14 mouse cellular contexts compared by ENCODE assay signal in genomic region chr14:48907403-48907973, GRCm38 (mm10).
DNase-seq lines count a peak whose midpoint lies in the region; ATAC-seq and TF ChIP-seq lines count a peak whose summit lies in the region.
"Had no signal": no experiment of that assay in that cellular context is flagged by ENCODE, and none has a peak within 500 bp of the region (broad histone marks: within the 10 kb centered on the region; RNA-seq: fewer than 3 reads in every experiment).

No protein-coding gene starts in this region.

- H3K27me3 ChIP-seq in midbrain, embryonic 13.5 days = 0 out of 2 replicates have a peak, but pooled peaks cover 4% of the 10 kb centered on the region
- H3K27me3 ChIP-seq in midbrain, embryonic 11.5 days (ENCODE audit: control insufficient read depth, insufficient read depth, low read length) = no peaks in the 10 kb centered on the region
- no peaks in the 10 kb centered on the region for H3K27me3 ChIP-seq in forebrain, embryonic 14.5 days (replicated peaks; ENCODE audit: control insufficient read depth, insufficient read depth, low read length)
- H3K27me3 ChIP-seq in midbrain, postnatal 0 days (ENCODE audit: insufficient read depth, low read length) = no peaks in the 10 kb centered on the region
- H3K27me3 ChIP-seq: liver, embryonic 15.5 days had no signal

- TF ChIP-seq CTCF in midbrain, postnatal 0 days (IDR thresholded peaks at IDR 0.05) = no peak

- H3K4me2 ChIP-seq in midbrain, embryonic 13.5 days (replicated peaks) = no peak overlapping the region
- H3K4me2 ChIP-seq in midbrain, embryonic 11.5 days = no peak overlapping the region
- H3K4me2 ChIP-seq in forebrain, embryonic 14.5 days (ENCODE audit: low read length) = no peak overlapping the region
- H3K4me2 ChIP-seq in midbrain, postnatal 0 days (ENCODE audit: low read depth, low read length, poor library complexity, severe bottlenecking) = no peak overlapping the region
- H3K4me2 ChIP-seq: embryonic facial prominence, embryonic 13.5 days; liver, embryonic 15.5 days had no signal

- 59% methylated on average over 6 of the region's 6 CpGs for WGBS in midbrain, embryonic 13.5 days
- 79% methylated on average over 6 of the region's 6 CpGs for WGBS in midbrain, embryonic 11.5 days
- WGBS in forebrain, embryonic 14.5 days = 49% methylated on average over 6 of the region's 6 CpGs
- WGBS in midbrain, postnatal 0 days = 56% methylated on average over 6 of the region's 6 CpGs

- no peak overlapping the region for H3K27ac ChIP-seq in midbrain, embryonic 13.5 days
- no peak overlapping the region for H3K27ac ChIP-seq in midbrain, embryonic 11.5 days (ENCODE audit: low read depth, low read length)
- H3K27ac ChIP-seq in forebrain, embryonic 14.5 days (ENCODE audit: low read depth, low read length) = no peak overlapping the region
- H3K27ac ChIP-seq in midbrain, postnatal 0 days (ENCODE audit: low read depth, low read length) = no peak overlapping the region
- H3K27ac ChIP-seq: embryonic facial prominence, embryonic 13.5 days; limb, embryonic 10.5 days; liver, embryonic 15.5 days; stomach, postnatal 0 days had no signal

- peak; percentile 60 for ATAC-seq in midbrain, embryonic 13.5 days
- ATAC-seq in midbrain, embryonic 11.5 days (ENCODE audit: low FRiP score) = no peak; the same call in 1 of the 2 replicates
- ATAC-seq in forebrain, embryonic 14.5 days = peak; percentile 75
- ATAC-seq in midbrain, postnatal 0 days (ENCODE audit: low FRiP score) = peak; percentile 20; the same call in 1 of the 2 replicates

- no peak overlapping the region for H3K4me3 ChIP-seq in midbrain, embryonic 13.5 days (replicated peaks)
- H3K4me3 ChIP-seq in midbrain, embryonic 11.5 days (ENCODE audit: low read depth, low read length) = no peak overlapping the region
- H3K4me3 ChIP-seq in forebrain, embryonic 14.5 days (ENCODE audit: low read depth, low read length) = no peak overlapping the region
- H3K4me3 ChIP-seq in midbrain, postnatal 0 days (ENCODE audit: low read depth, low read length) = no peak overlapping the region
- H3K4me3 ChIP-seq: embryonic facial prominence, embryonic 13.5 days; limb, embryonic 10.5 days; liver, embryonic 15.5 days had no signal

- no peak overlapping the region for H3K9ac ChIP-seq in midbrain, embryonic 13.5 days (replicated peaks)
- H3K9ac ChIP-seq in midbrain, embryonic 11.5 days (ENCODE audit: low read length) = no peak overlapping the region
- H3K9ac ChIP-seq in forebrain, embryonic 14.5 days (ENCODE audit: low read length) = no peak overlapping the region
- no peak overlapping the region for H3K9ac ChIP-seq in midbrain, postnatal 0 days (replicated peaks; ENCODE audit: low read length, poor library complexity, severe bottlenecking)
- H3K9ac ChIP-seq: embryonic facial prominence, embryonic 13.5 days; liver, embryonic 15.5 days had no signal

- DNase-seq in midbrain, embryonic 11.5 days (ENCODE audit: low spot score, missing footprints) = no peak
- DNase-seq in cerebellum, adult 8-10 months = peak; percentile 92
- DNase-seq in forebrain, embryonic 14.5 days (ENCODE audit: low spot score) = peak; percentile 72
- DNase-seq in midbrain, postnatal 0 days (ENCODE audit: low spot score) = peak; percentile 86
- DNase-seq in ovary, postnatal 14 days (ENCODE audit: low spot score) = no peak
- no peak for DNase-seq in kidney, postnatal 25 days
- DNase-seq: adrenal gland, postnatal 10 days; kidney, adult 9 months; lung, postnatal 36 days had no signal

- no peaks in the 10 kb centered on the region for H3K9me3 ChIP-seq in midbrain, embryonic 13.5 days
- no peaks in the 10 kb centered on the region for H3K9me3 ChIP-seq in midbrain, embryonic 11.5 days (ENCODE audit: control insufficient read depth, low read length)
- no peaks in the 10 kb centered on the region for H3K9me3 ChIP-seq in forebrain, embryonic 14.5 days (replicated peaks; ENCODE audit: control insufficient read depth, low read length)
- no peaks in the 10 kb centered on the region for H3K9me3 ChIP-seq in midbrain, postnatal 0 days (ENCODE audit: low read length)
- H3K9me3 ChIP-seq: embryonic facial prominence, embryonic 13.5 days; limb, embryonic 10.5 days; liver, embryonic 15.5 days had no signal

- no peaks in the 10 kb centered on the region for H3K36me3 ChIP-seq in midbrain, embryonic 13.5 days
- H3K36me3 ChIP-seq in midbrain, embryonic 11.5 days (ENCODE audit: control insufficient read depth, insufficient read depth, low read length) = no peaks in the 10 kb centered on the region
- H3K36me3 ChIP-seq in forebrain, embryonic 14.5 days (ENCODE audit: control insufficient read depth, insufficient read depth, low read length) = no peaks in the 10 kb centered on the region
- H3K36me3 ChIP-seq in midbrain, postnatal 0 days (ENCODE audit: insufficient read depth, low read length) = no peaks in the 10 kb centered on the region
- H3K36me3 ChIP-seq: embryonic facial prominence, embryonic 13.5 days; limb, embryonic 10.5 days; liver, embryonic 15.5 days had no signal

- H3K4me1 ChIP-seq in midbrain, embryonic 13.5 days (replicated peaks) = peaks cover 20% of the 10 kb centered on the region
- H3K4me1 ChIP-seq in midbrain, embryonic 11.5 days (ENCODE audit: control insufficient read depth, insufficient read depth, low read length) = peaks cover 2% of the 10 kb centered on the region; the same call in 1 of the 2 replicates
- peaks cover 26% of the 10 kb centered on the region for H3K4me1 ChIP-seq in forebrain, embryonic 14.5 days (ENCODE audit: control insufficient read depth, insufficient read depth, low read length)
- H3K4me1 ChIP-seq in midbrain, postnatal 0 days (ENCODE audit: insufficient read depth, low read length) = no peaks in the 10 kb centered on the region
- H3K4me1 ChIP-seq: limb, embryonic 10.5 days; liver, embryonic 15.5 days had no signal

Comparison
In these comparisons a context has a peak if more than half of its experiments do, and no peak if none do; other contexts are left out.
1. DNase-seq: peak in cerebellum, adult 8-10 months (single experiment), forebrain, embryonic 14.5 days (single experiment) and midbrain, postnatal 0 days (single experiment); none in midbrain, embryonic 11.5 days (single experiment), ovary, postnatal 14 days (single experiment) and kidney, postnatal 25 days (0 of 2).